Mouse (Mus musculus): ENCODE measurements around the gene Opn4. TPM values are rescaled to one million over a fixed set of nuclear protein-coding genes. Genes with fewer than 3 reads are reported as not detected.

Opn4 gene
- polyA plus RNA-seq, 1 experiment from 2014 or later: not detected

DNA sequence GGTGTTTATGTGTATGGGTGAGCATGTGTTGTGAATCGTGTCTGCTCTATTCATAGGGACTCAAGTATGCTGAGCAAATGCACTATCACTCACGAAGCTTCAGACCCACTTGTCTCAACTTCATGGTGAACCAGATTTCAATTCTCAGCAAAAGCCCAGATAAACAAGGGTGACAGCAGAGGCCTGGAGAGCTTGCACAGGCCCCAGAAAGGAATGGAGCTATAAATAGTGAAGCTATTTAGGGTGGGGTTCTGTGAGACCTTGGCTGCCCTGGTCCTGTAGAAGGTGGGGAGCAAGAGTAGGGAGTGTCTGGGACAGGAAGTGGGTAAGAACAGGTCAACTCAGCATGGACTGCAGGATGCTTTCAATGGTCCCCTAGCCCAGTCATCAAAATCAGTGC, 55.4 kb downstream of the Opn4 start:
- WGBS: 88% methylated on average over 2 of the region's 2 CpGs
- Histone ChIP-seq H3K27me3 (ENCODE audit: low read depth, poor library complexity, severe bottlenecking) (peaks cover 41% of the 10 kb centered on the region), H3K4me3 (no peak overlapping the region), H3K4me1 (peaks cover 18% of the 10 kb centered on the region), H3K27ac (no peak overlapping the region), H3K36me3 (no peaks in the 10 kb centered on the region), H3K9me3 (replicated peaks) (no peaks in the 10 kb centered on the region)
- no peak for DNase-seq (ENCODE audit: low spot score)

DNA sequence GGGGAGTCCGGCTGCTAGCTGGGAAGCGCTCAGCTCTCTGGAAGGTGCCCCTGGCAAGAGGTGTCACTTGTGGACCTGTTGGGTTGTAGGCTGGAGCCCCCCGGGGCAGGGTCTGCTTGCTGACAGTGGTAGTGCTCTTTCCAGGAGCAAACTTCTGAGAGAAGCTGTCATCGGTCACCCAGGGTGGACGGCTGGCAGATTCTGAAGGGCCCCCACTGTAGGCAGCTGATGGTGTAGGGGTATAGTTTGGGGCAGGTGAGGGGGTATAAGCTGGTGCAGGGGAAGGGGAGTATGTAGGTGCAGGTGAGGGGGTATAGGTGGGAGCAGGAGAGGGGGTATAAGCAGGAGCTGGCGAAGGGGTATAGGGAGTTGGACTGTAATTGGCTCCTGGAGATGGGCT, 55.9 kb downstream of the Opn4 start:
- peaks cover 13% of the 10 kb centered on the region for H3K4me1 ChIP-seq
- 86% methylated on average over 6 of the region's 6 CpGs for WGBS
- no peak for DNase-seq (ENCODE audit: low spot score)
- no peak overlapping the region for H3K27ac ChIP-seq
- H3K9me3 ChIP-seq (replicated peaks): no peaks in the 10 kb centered on the region
- peaks cover 41% of the 10 kb centered on the region for H3K27me3 ChIP-seq (ENCODE audit: low read depth, poor library complexity, severe bottlenecking)
- no peak overlapping the region for H3K4me3 ChIP-seq
- no peaks in the 10 kb centered on the region for H3K36me3 ChIP-seq

DNA sequence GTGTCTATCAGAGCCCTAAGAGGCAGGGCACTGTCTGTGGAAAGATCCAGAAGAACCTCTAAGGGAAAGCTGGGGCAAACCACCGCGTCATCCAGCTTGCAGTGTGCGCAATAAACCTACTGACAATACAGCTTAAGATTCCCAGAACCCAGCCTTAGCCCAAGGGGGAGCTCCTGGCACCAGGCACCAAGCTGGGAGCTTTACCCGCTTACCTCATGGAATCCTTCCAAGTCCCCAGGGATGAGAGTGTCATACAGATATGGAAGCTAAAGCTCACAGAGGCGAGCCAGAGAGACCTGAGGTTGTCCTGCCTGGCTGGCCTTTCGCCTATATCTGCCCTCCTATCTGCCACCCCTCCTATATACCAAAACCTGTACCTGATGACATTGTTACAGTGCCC, 56.3 kb downstream of the Opn4 start:
- H3K27me3 ChIP-seq (ENCODE audit: low read depth, poor library complexity, severe bottlenecking): peaks cover 41% of the 10 kb centered on the region
- 73% methylated on average over 6 of the region's 6 CpGs for WGBS
- no peaks in the 10 kb centered on the region for H3K36me3 ChIP-seq
- no peaks in the 10 kb centered on the region for H3K9me3 ChIP-seq (replicated peaks)
- H3K27ac ChIP-seq: no peak overlapping the region
- H3K4me3 ChIP-seq: no peak overlapping the region
- no peak for DNase-seq (ENCODE audit: low spot score)
- peaks cover 11% of the 10 kb centered on the region for H3K4me1 ChIP-seq

DNA sequence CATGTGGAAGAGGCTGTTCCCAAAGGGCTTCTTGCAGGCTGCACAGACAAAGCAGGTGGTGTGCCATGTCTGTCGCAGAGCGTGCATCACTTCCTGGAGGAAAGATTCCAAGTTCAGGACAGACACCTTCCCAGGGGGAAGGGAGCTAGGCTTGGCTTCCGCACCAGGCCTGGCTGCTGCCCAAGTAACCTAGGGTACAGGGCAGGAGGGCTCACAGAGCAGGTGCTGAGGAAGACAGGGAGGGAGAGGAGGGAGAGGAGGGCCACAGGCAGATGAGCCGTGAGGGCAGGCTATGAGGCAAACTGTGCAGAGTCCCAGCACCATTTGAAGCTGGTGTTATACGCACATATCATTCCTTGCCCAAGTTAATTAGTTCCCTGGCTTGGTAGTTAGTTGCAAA, 58.0 kb downstream of the Opn4 start:
- 92% methylated on average over 5 of the region's 5 CpGs for WGBS
- Histone ChIP-seq H3K36me3 (no peaks in the 10 kb centered on the region), H3K27ac (no peak overlapping the region), H3K27me3 (ENCODE audit: low read depth, poor library complexity, severe bottlenecking) (peaks cover 38% of the 10 kb centered on the region), H3K4me1 (peaks cover 6% of the 10 kb centered on the region), H3K4me3 (no peak overlapping the region), H3K9me3 (replicated peaks) (no peaks in the 10 kb centered on the region)
- DNase-seq (ENCODE audit: low spot score): no peak

DNA sequence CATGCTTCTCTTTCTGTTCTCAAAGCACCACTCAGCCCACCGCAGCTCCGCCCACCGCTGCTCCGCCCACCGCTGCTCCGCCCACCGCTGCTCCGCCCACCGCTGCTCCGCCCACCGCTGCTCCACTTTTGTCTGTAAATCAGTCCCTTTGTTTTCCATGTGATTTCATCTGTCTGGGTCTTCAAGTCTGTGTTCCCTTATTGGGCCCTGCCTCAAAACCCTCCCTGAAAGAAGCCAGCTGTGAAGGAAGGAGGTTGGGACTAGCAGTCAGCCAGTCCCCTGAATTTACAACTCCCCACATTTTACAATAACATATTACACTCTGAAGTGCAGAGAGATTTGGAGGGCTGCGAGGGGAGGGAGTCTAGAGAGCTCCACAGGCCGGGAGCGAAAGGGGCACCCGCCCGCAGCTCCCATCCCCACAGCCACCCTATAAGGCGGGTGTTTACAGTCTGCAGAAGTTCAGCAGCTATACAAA, 59.2 kb downstream of the Opn4 start:
- 8% methylated on average over 16 of the region's 17 CpGs for WGBS
- no peaks in the 10 kb centered on the region for H3K36me3 ChIP-seq
- H3K4me1 ChIP-seq: peaks cover 6% of the 10 kb centered on the region
- H3K27me3 ChIP-seq (ENCODE audit: low read depth, poor library complexity, severe bottlenecking): peaks cover 30% of the 10 kb centered on the region
- peak; percentile 45 for DNase-seq (ENCODE audit: low spot score)
- H3K27ac ChIP-seq: peak overlapping the region; percentile 79
- H3K4me3 ChIP-seq: peak overlapping the region; percentile 25; the same call in 1 of the 2 replicates
- H3K9me3 ChIP-seq (replicated peaks): no peaks in the 10 kb centered on the region

Other genes with a start within 250 kb of the Opn4 start
- gene Fam25c, start 244.7 kb downstream of the Opn4 start, polyA plus RNA-seq (2016; fragmentation: Nextera tagmentation; extraction: Ambion mirVana): not detected in 2 replicates
- gene Sncg, start 225.4 kb downstream of the Opn4 start, polyA plus RNA-seq (2016; fragmentation: Nextera tagmentation; extraction: Ambion mirVana): 2.0 and 3.8 TPM in 2 replicates
- 6.9 and 7.8 TPM in 2 replicates for gene Mmrn2, start 224.7 kb downstream of the Opn4 start, polyA plus RNA-seq (2016; fragmentation: Nextera tagmentation; extraction: Ambion mirVana)
- 45.7 and 58.5 TPM in 2 replicates for gene Bmpr1a, start 96.8 kb downstream of the Opn4 start, polyA plus RNA-seq (2016; fragmentation: Nextera tagmentation; extraction: Ambion mirVana)
- gene 9230112D13Rik, start 77.3 kb downstream of the Opn4 start, polyA plus RNA-seq (2016; fragmentation: Nextera tagmentation; extraction: Ambion mirVana): not detected in 2 replicates
- 0.11 and 0.48 TPM in 2 replicates for gene Ldb3, start 11.5 kb downstream of the Opn4 start, polyA plus RNA-seq (2016; fragmentation: Nextera tagmentation; extraction: Ambion mirVana)
- 23.2 and 28.2 TPM in 2 replicates for gene Wapl, start 73.8 kb upstream of the Opn4 start, polyA plus RNA-seq (2016; fragmentation: Nextera tagmentation; extraction: Ambion mirVana)
- gene Grid1, start 220.0 kb upstream of the Opn4 start, polyA plus RNA-seq (2016; fragmentation: Nextera tagmentation; extraction: Ambion mirVana): 0.05 and 0.06 TPM in 2 replicates